Mouse (Mus musculus) E14TG2a.4 (cell line): ENCODE results near the gene Lrrc71.

Experiments
- H3K27me3 ChIP-seq: 2 replicates; pipeline ENCODE4 v1.6.1; 2014; ENCODE audit warnings: low read length, control low read depth; ENCODE audit not compliant: insufficient read depth
- H3K36me3 ChIP-seq: 2 replicates; pipeline ENCODE4 v1.6.1; 2014; ENCODE audit warnings: low read length, control low read depth; ENCODE audit not compliant: insufficient read depth
- H3K4me1 ChIP-seq: replicated peaks from 2 replicates; pipeline ENCODE4 v1.6.1; 2014; ENCODE audit warnings: low read depth, low read length, control low read depth
- H3K4me3 ChIP-seq: replicated peaks from 2 replicates; pipeline ENCODE4 v1.5.1; 2014; ENCODE audit warnings: mild to moderate bottlenecking, low read length
- H3K9me3 ChIP-seq: 2 replicates; pipeline ENCODE4 v1.6.1; 2014; ENCODE audit warnings: low read length, control low read depth
- CTCF ChIP-seq: conservative IDR thresholded peaks from 2 replicates; pipeline ENCODE4 v1.5.1; 2014; ENCODE audit warnings: low read length
- NANOG ChIP-seq: IDR thresholded peaks from 2 replicates; pipeline ENCODE4 v1.6.1; 2014; ENCODE audit warnings: borderline replicate concordance, low read length, mixed read lengths
- POU5F1 ChIP-seq: IDR thresholded peaks from 2 replicates; pipeline ENCODE4 v1.6.1; 2014; ENCODE audit warnings: low read length, borderline replicate concordance

The Lrrc71 gene

GRCm38 (mm10) chr3:87783282-87784023 lies 35.0 kb upstream of the Lrrc71 start:
- no peak for TF ChIP-seq POU5F1
- TF ChIP-seq CTCF: no peak
- TF ChIP-seq NANOG: no peak
- H3K27me3 ChIP-seq: peaks cover 91% of the 10 kb centered on the region
- peaks cover 16% of the 10 kb centered on the region for H3K4me1 ChIP-seq
- peak overlapping the region; percentile 54 for H3K4me3 ChIP-seq
- no peaks in the 10 kb centered on the region for H3K9me3 ChIP-seq
- H3K36me3 ChIP-seq: no peaks in the 10 kb centered on the region

GRCm38 (mm10) chr3:87779086-87779485 lies 30.7 kb upstream of the Lrrc71 start:
- peaks cover 22% of the 10 kb centered on the region for H3K4me1 ChIP-seq
- H3K36me3 ChIP-seq: no peaks in the 10 kb centered on the region
- TF ChIP-seq CTCF (no peak), POU5F1 (no peak), NANOG (no peak)
- peaks cover 99% of the 10 kb centered on the region for H3K27me3 ChIP-seq
- no peak overlapping the region for H3K4me3 ChIP-seq
- no peaks in the 10 kb centered on the region for H3K9me3 ChIP-seq

GRCm38 (mm10) chr3:87778283-87778682 lies 29.9 kb upstream of the Lrrc71 start:
- Histone ChIP-seq H3K9me3 (no peaks in the 10 kb centered on the region), H3K4me3 (peak overlapping the region; percentile 35; the same call in 1 of the 2 replicates), H3K27me3 (peaks cover 99% of the 10 kb centered on the region), H3K4me1 (peaks cover 14% of the 10 kb centered on the region), H3K36me3 (no peaks in the 10 kb centered on the region)
- TF ChIP-seq NANOG: no peak
- no peak for TF ChIP-seq CTCF
- TF ChIP-seq POU5F1: no peak

DNA sequence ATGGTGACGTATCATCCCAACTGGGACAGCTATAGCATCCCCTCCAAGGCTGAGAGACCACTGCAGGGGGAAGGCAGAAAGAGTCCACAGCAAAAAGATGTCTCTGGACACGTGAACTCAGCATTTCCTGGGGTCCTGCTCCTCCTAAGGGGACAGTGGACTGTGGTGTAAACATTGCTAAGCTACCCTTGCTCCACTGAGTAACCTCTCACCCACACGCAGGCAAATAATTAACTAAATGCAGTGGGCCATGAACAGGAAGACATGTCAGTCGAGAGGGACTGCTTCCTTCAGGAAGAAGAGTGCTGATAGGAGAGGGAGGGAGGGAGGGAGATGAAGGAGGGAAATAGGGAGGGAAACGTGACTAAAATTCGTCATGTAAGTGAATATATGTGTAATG lies 22.7 kb upstream of the Lrrc71 start:
- H3K4me3 ChIP-seq: no peak overlapping the region
- peaks cover 90% of the 10 kb centered on the region for H3K27me3 ChIP-seq
- H3K4me1 ChIP-seq: no peaks in the 10 kb centered on the region; the same call in 1 of the 2 replicates
- no peaks in the 10 kb centered on the region for H3K9me3 ChIP-seq
- no peak for TF ChIP-seq POU5F1
- no peak for TF ChIP-seq CTCF
- TF ChIP-seq NANOG: no peak
- H3K36me3 ChIP-seq: no peaks in the 10 kb centered on the region

- Histone ChIP-seq H3K4me3 (no peak overlapping the region), H3K9me3 (no peaks in the 10 kb centered on the region), H3K36me3 (no peaks in the 10 kb centered on the region), H3K4me1 (peaks cover 6% of the 10 kb centered on the region), H3K27me3 (peaks cover 90% of the 10 kb centered on the region)
- TF ChIP-seq NANOG (no peak), CTCF (peak; percentile 79), POU5F1 (no peak)
Measured at GRCm38 (mm10) chr3:87770280-87770679, 21.9 kb upstream of the Lrrc71 start.

DNA sequence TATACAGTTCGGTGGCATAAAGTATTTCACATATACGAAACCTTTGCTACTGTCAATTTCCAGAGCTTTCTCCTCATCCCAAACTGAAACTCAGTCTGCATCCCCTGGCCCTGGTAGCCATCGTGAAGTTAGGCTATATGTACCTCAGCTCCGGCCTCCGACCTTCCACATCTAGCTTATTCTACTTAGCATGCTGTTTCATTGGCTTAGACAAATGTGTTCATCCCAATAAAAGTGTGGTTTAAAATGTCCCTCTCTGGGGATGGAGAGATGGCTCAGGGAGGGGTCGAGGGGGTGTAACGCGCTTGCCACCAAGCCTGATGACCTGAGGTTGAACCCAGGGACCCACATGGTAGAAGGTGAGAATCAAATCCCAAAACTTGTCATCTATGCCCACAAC lies 21.1 kb upstream of the Lrrc71 start:
- H3K36me3 ChIP-seq: no peaks in the 10 kb centered on the region

GRCm38 (mm10) chr3:87768844-87769243 lies 20.4 kb upstream of the Lrrc71 start:
- Histone ChIP-seq H3K27me3 (peaks cover 89% of the 10 kb centered on the region), H3K36me3 (no peaks in the 10 kb centered on the region), H3K4me3 (peak overlapping the region; percentile 80), H3K9me3 (no peaks in the 10 kb centered on the region), H3K4me1 (peaks cover 20% of the 10 kb centered on the region)
- TF ChIP-seq CTCF (peak; percentile 47), POU5F1 (no peak), NANOG (no peak)

More for the DNA sequence above, 21.1 kb upstream of the Lrrc71 start:
- H3K4me1 ChIP-seq: peaks cover 14% of the 10 kb centered on the region
- H3K9me3 ChIP-seq: no peaks in the 10 kb centered on the region
- H3K27me3 ChIP-seq: peaks cover 90% of the 10 kb centered on the region
- TF ChIP-seq CTCF (no peak), NANOG (no peak), POU5F1 (no peak)
- no peak overlapping the region for H3K4me3 ChIP-seq

GRCm38 (mm10) chr3:87768431-87768830 lies 20.0 kb upstream of the Lrrc71 start:
- Histone ChIP-seq H3K27me3 (peaks cover 85% of the 10 kb centered on the region), H3K4me3 (peak overlapping the region; percentile 80), H3K36me3 (no peaks in the 10 kb centered on the region), H3K4me1 (peaks cover 23% of the 10 kb centered on the region), H3K9me3 (no peaks in the 10 kb centered on the region)
- TF ChIP-seq POU5F1 (no peak), NANOG (no peak), CTCF (no peak)

DNA sequence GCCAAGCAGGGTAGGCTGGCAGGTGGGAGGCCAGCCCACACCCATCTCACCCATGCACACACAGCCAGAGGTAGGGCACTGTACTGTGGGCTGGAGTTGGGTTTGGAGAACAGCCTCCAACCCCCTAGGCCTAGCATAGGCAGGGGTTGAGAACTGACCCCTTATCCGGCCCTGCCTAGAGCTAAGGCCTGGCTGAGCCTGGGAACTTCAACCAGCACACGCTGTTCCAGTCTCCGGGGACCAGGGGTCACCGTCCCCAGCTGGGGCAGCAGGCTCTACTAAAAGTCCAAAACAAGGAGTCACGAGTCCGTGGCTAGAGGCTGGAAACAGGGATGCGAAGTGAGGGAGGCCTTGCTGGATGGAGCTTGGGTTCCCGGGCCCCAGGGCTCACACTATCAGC lies 19.3 kb upstream of the Lrrc71 start:
- H3K9me3 ChIP-seq: no peaks in the 10 kb centered on the region
- peaks cover 82% of the 10 kb centered on the region for H3K27me3 ChIP-seq
- H3K36me3 ChIP-seq: no peaks in the 10 kb centered on the region
- H3K4me1 ChIP-seq: peaks cover 29% of the 10 kb centered on the region
- H3K4me3 ChIP-seq: no peak overlapping the region
- TF ChIP-seq NANOG: no peak
- no peak for TF ChIP-seq POU5F1
- TF ChIP-seq CTCF: no peak
